Mouse (Mus musculus): ENCODE measurements around the gene Col6a3. TPM values are rescaled to one million over a fixed set of nuclear protein-coding genes. Genes with fewer than 3 reads are reported as not detected.

The Col6a3 gene
- polyA plus RNA-seq, 1 experiment from 2014 or later: 81.8 TPM

DNA sequence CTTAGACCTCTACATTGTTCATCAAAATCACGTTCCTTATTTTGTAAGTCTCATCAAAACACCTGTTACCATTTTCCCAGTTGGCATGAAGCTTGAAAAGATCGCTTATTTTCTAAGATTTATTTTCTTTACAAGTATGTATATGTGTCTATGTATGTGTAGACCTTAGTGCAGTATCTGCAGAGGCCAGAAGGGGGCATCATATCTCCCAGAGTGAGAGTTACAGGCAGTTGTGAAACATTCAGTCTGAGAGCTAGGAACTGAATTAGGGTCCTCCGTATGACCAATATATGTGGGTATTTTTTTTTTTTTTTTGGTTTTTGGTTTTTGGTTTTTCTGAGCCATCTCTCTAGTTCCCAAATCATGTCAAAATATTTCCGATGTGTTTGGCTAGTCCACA lies 50.4 kb downstream of the Col6a3 start:
- Histone ChIP-seq H3K4me1 (no peaks in the 10 kb centered on the region), H3K36me3 (peaks cover 39% of the 10 kb centered on the region), H3K27ac (no peak overlapping the region), H3K27me3 (no peaks in the 10 kb centered on the region), H3K4me2 (no peak overlapping the region), H3K9me3 (no peaks in the 10 kb centered on the region), H3K9ac (no peak overlapping the region), H3K4me3 (no peak overlapping the region)
- ATAC-seq (ENCODE audit: borderline replicate concordance, extremely low read depth, low FRiP score, low TSS enrichment): no peak
- WGBS: 85% methylated on average over 4 of the region's 4 CpGs

GRCm38 (mm10) chr1:90790925-90791324 lies 52.8 kb downstream of the Col6a3 start:
- Histone ChIP-seq H3K27me3 (no peaks in the 10 kb centered on the region), H3K4me3 (no peak overlapping the region), H3K4me1 (no peaks in the 10 kb centered on the region), H3K27ac (no peak overlapping the region), H3K9me3 (no peaks in the 10 kb centered on the region), H3K4me2 (no peak overlapping the region), H3K36me3 (peaks cover 42% of the 10 kb centered on the region), H3K9ac (no peak overlapping the region)
- WGBS: 86% methylated on average over 4 of the region's 4 CpGs
- ATAC-seq (ENCODE audit: borderline replicate concordance, extremely low read depth, low FRiP score, low TSS enrichment): no peak

DNA sequence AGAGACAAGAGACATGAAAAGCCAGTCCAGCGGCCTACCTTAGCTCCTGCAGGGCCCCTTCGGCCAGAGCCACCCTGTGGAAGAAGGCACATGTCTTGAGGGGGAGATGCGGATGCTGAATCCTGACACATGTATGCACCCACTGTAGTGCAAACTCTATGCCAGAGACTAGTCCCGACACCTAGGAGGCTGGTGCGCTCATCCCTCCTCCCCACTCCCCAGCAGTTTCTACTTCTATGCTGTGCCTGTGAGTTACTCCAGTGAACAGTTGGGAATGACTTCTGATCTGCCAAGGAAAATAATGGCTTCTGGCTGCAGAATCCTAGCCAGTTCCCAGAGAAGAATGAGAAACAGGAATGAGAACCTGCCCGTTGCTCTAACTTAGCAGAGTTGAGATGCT lies 54.3 kb downstream of the Col6a3 start:
- Histone ChIP-seq H3K9me3 (no peaks in the 10 kb centered on the region), H3K4me2 (no peak overlapping the region), H3K27me3 (no peaks in the 10 kb centered on the region), H3K36me3 (peaks cover 34% of the 10 kb centered on the region), H3K9ac (no peak overlapping the region), H3K4me1 (no peaks in the 10 kb centered on the region), H3K27ac (no peak overlapping the region), H3K4me3 (no peak overlapping the region)
- WGBS: 76% methylated on average over 6 of the region's 6 CpGs
- no peak for ATAC-seq (ENCODE audit: borderline replicate concordance, extremely low read depth, low FRiP score, low TSS enrichment)

DNA sequence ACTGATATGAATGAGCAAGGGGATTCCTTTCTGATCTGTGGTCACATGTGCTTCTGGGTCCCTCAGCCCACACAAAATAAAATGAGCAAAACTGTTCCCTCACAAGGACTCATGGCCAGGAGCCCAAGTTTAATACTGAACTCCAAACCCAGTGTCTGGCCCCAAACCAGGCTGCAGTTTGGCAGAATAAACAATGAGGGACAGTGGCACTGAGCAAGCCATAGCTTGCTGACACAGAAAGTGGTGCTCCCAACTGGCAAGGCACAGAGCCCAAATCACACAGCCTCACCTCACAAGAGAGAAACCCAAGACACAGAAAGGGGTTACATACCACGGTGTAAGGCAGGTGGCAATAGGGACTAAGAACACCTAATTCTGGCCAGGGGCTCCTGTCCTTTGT lies 63.3 kb downstream of the Col6a3 start:
- no peak for ATAC-seq (ENCODE audit: borderline replicate concordance, extremely low read depth, low FRiP score, low TSS enrichment)
- WGBS: 93% methylated on average over 1 of the region's 1 CpGs

DNA sequence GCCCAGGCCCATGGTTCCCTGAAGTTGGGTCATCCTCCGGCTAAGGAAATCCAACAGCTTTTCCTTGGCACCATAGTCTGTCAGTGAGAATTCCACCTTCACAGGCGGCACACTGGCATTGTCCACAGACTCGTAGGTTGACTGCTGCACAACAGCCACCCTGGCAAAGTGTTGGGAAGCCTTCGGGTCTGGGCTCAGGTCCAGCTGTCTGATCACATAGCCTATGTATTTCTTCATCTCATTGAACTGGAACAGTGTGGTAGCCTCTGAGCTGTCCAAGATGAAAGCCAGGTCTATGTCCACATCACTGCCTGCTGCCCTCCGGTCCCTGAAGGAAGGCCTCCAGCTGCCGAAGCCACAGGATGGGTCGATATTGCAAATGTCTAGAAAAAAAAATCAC lies 64.7 kb downstream of the Col6a3 start:
- no peak for ATAC-seq (ENCODE audit: borderline replicate concordance, extremely low read depth, low FRiP score, low TSS enrichment)
- Histone ChIP-seq H3K9ac (no peak overlapping the region), H3K27ac (no peak overlapping the region), H3K36me3 (peaks cover 18% of the 10 kb centered on the region; the same call in 1 of the 2 replicates), H3K4me1 (peaks cover 9% of the 10 kb centered on the region), H3K4me2 (no peak overlapping the region), H3K27me3 (no peaks in the 10 kb centered on the region), H3K9me3 (no peaks in the 10 kb centered on the region), H3K4me3 (no peak overlapping the region)
- WGBS: 85% methylated on average over 7 of the region's 7 CpGs

More for the DNA sequence above, 63.3 kb downstream of the Col6a3 start:
- H3K4me2 ChIP-seq: no peak overlapping the region
- no peaks in the 10 kb centered on the region for H3K9me3 ChIP-seq
- peaks cover 14% of the 10 kb centered on the region; the same call in 1 of the 2 replicates for H3K36me3 ChIP-seq
- no peaks in the 10 kb centered on the region for H3K27me3 ChIP-seq
- H3K4me3 ChIP-seq: no peak overlapping the region
- no peak overlapping the region for H3K27ac ChIP-seq
- no peak overlapping the region for H3K9ac ChIP-seq
- H3K4me1 ChIP-seq: peaks cover 5% of the 10 kb centered on the region

- Histone ChIP-seq H3K9me3 (no peaks in the 10 kb centered on the region), H3K4me1 (peaks cover 10% of the 10 kb centered on the region), H3K36me3 (peaks cover 30% of the 10 kb centered on the region), H3K9ac (0 out of 2 replicates have a peak overlapping the region, but pooled peaks have one; percentile 5), H3K27ac (peak overlapping the region; percentile 88), H3K4me2 (peak overlapping the region; percentile 18; the same call in 1 of the 2 replicates), H3K4me3 (no peak overlapping the region), H3K27me3 (no peaks in the 10 kb centered on the region)
- 19% methylated on average over 10 of the region's 10 CpGs for WGBS
- ATAC-seq (ENCODE audit: borderline replicate concordance, extremely low read depth, low FRiP score, low TSS enrichment): peak; percentile 97
Measured at GRCm38 (mm10) chr1:90775477-90776241, 68.1 kb downstream of the Col6a3 start.

DNA sequence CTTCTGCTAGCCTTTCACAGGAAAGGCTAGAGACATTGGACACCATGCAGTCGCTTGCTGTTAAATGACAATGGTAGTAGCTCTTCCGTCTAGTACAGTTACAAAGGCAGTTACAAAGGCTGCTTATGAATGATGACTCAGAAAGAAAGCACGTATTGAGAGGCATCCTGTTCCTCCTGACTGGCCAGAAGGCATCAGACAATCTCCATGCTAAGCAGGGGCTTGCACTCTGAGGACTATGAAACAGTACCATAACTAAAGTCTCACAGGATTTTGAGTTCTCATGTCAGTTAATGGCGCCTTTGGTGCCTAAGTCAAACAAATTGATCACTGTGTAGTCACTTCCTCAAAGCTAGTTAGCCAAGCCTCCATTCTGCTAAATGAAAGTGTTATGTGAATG lies 72.6 kb downstream of the Col6a3 start:
- WGBS: 58% methylated on average over 4 of the region's 4 CpGs
- H3K4me1 ChIP-seq: peaks cover 25% of the 10 kb centered on the region
- no peaks in the 10 kb centered on the region for H3K27me3 ChIP-seq
- no peaks in the 10 kb centered on the region for H3K9me3 ChIP-seq
- H3K4me3 ChIP-seq: no peak overlapping the region
- H3K27ac ChIP-seq: peak overlapping the region; percentile 78
- H3K4me2 ChIP-seq: no peak overlapping the region
- no peak for ATAC-seq (ENCODE audit: borderline replicate concordance, extremely low read depth, low FRiP score, low TSS enrichment)
- H3K36me3 ChIP-seq: peaks cover 35% of the 10 kb centered on the region
- no peak overlapping the region for H3K9ac ChIP-seq

- peak; percentile 63; the same call in 1 of the 2 replicates for ATAC-seq (ENCODE audit: borderline replicate concordance, extremely low read depth, low FRiP score, low TSS enrichment)
- WGBS: 29% methylated on average over 7 of the region's 7 CpGs
- Histone ChIP-seq H3K36me3 (peaks cover 34% of the 10 kb centered on the region), H3K4me3 (no peak overlapping the region), H3K9ac (no peak overlapping the region), H3K4me1 (peaks cover 16% of the 10 kb centered on the region), H3K9me3 (no peaks in the 10 kb centered on the region), H3K4me2 (no peak overlapping the region), H3K27ac (peak overlapping the region; percentile 78), H3K27me3 (no peaks in the 10 kb centered on the region)
Measured at GRCm38 (mm10) chr1:90770027-90770426, 73.7 kb downstream of the Col6a3 start.

DNA sequence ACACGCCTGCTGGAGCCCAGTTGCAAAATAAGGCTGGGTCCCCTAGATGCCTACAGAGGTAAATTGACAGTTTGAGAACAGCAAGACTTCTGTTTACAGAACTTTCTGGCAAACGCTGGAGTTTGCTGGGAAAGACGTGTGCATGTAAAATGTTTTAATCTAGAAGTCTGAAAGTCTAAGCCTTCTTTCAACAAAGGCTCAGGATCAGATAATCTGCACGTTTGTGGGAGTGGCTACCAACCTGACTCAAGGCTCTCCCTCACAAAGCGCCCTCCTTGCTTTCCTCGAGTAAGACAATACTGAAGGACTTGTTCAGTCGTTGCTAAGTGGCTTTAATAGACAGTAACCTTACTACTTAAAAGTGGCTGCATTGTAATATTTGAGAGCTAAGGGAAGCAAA lies 74.5 kb downstream of the Col6a3 start:
- H3K27ac ChIP-seq: peak overlapping the region; percentile 78
- H3K9ac ChIP-seq: no peak overlapping the region
- H3K4me1 ChIP-seq: peaks cover 16% of the 10 kb centered on the region
- ATAC-seq (ENCODE audit: borderline replicate concordance, extremely low read depth, low FRiP score, low TSS enrichment): no peak
- no peaks in the 10 kb centered on the region for H3K27me3 ChIP-seq
- H3K9me3 ChIP-seq: no peaks in the 10 kb centered on the region
- WGBS: 27% methylated on average over 7 of the region's 7 CpGs
- H3K36me3 ChIP-seq: peaks cover 31% of the 10 kb centered on the region
- H3K4me2 ChIP-seq: no peak overlapping the region
- no peak overlapping the region for H3K4me3 ChIP-seq

- Histone ChIP-seq H3K9me3 (no peaks in the 10 kb centered on the region), H3K9ac (no peak overlapping the region), H3K27ac (no peak overlapping the region), H3K36me3 (no peaks in the 10 kb centered on the region), H3K27me3 (no peaks in the 10 kb centered on the region), H3K4me2 (no peak overlapping the region), H3K4me1 (peaks cover 9% of the 10 kb centered on the region), H3K4me3 (no peak overlapping the region)
- WGBS: 45% methylated on average over 4 of the region's 4 CpGs
- ATAC-seq (ENCODE audit: borderline replicate concordance, extremely low read depth, low FRiP score, low TSS enrichment): peak; percentile 61; the same call in 1 of the 2 replicates
Measured at GRCm38 (mm10) chr1:90758091-90758673, 85.6 kb downstream of the Col6a3 start.

DNA sequence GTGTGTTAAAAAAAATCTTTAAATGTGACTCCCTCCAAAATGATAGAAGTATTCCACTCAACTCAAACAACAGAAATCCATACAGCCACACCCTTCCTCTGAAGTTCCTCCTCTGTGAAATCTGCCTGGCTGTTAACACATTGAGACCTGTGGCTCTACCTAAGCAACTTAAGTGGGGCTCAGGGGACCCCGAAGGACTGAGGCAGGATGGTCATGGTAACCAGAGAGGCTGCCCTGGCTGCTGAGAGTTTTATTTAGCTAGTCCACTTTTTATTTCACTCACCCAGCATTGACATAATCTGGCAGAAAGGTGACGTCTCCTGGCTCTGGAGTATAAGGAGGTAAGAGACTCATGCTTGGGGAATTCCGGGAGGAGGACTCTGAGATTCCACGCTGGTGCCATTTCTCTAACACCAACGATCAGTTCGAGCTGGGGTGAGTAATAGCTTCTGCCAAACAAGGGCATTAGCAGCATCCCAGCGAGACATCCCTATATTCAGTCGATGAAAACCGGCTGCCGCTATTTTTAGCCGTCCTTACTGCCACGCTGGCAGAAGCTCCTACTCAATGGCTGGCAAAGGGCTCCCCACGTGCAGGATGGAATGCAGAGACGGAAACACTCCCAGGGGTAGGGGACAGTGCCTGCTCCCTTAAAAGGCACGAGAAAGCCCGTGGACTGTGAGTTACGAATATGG lies 89.8 kb downstream of the Col6a3 start:
- Histone ChIP-seq H3K9ac (no peak overlapping the region), H3K4me1 (peaks cover 23% of the 10 kb centered on the region), H3K4me2 (no peak overlapping the region), H3K27me3 (no peaks in the 10 kb centered on the region), H3K36me3 (no peaks in the 10 kb centered on the region), H3K4me3 (no peak overlapping the region), H3K27ac (peak overlapping the region; percentile 45), H3K9me3 (no peaks in the 10 kb centered on the region)
- WGBS: 34% methylated on average over 17 of the region's 17 CpGs
- peak; percentile 40; the same call in 1 of the 2 replicates for ATAC-seq (ENCODE audit: borderline replicate concordance, extremely low read depth, low FRiP score, low TSS enrichment)

- H3K27ac ChIP-seq: 0 out of 2 replicates have a peak overlapping the region, but pooled peaks have one; percentile 18
- no peaks in the 10 kb centered on the region for H3K36me3 ChIP-seq
- no peak overlapping the region for H3K9ac ChIP-seq
- no peak overlapping the region for H3K4me2 ChIP-seq
- 43% methylated on average over 4 of the region's 4 CpGs for WGBS
- H3K4me3 ChIP-seq: no peak overlapping the region
- peak; percentile 28; the same call in 1 of the 2 replicates for ATAC-seq (ENCODE audit: borderline replicate concordance, extremely low read depth, low FRiP score, low TSS enrichment)
- no peaks in the 10 kb centered on the region for H3K9me3 ChIP-seq
- peaks cover 25% of the 10 kb centered on the region for H3K4me1 ChIP-seq
- no peaks in the 10 kb centered on the region for H3K27me3 ChIP-seq
Measured at GRCm38 (mm10) chr1:90751221-90751620, 92.5 kb downstream of the Col6a3 start.

Data from lung, embryonic 15.5 days (tissue).